Mouse (Mus musculus): Measurements from ENCODE around the gene Cc2d1b. TPM values are rescaled to one million over a fixed set of nuclear protein-coding genes. Genes with fewer than 3 reads are reported as not detected.

Gene Cc2d1b
- polyA plus RNA-seq, 1 experiment from 2014 or later = 32.1 TPM

Other genes starting within 250 kb of the Cc2d1b start
- 1.8 and 1.9 TPM in 2 replicates for gene Shisal2a, start 236.6 kb upstream of the Cc2d1b start, polyA plus RNA-seq (2015; fragmentation: Nextera tagmentation; extraction: Ambion mirVana)
- 125 and 133 TPM in 2 replicates for gene Gpx7, start 213.0 kb upstream of the Cc2d1b start, polyA plus RNA-seq (2015; fragmentation: Nextera tagmentation; extraction: Ambion mirVana)
- gene Tut4, start 160.5 kb upstream of the Cc2d1b start, polyA plus RNA-seq (2015; fragmentation: Nextera tagmentation; extraction: Ambion mirVana) = 50.8 and 64.5 TPM in 2 replicates
- gene Prpf38a, start 40.6 kb upstream of the Cc2d1b start, polyA plus RNA-seq (2015; fragmentation: Nextera tagmentation; extraction: Ambion mirVana) = 77.5 and 77.7 TPM in 2 replicates
- 8.1 and 8.2 TPM in 2 replicates for gene Orc1, start 40.5 kb upstream of the Cc2d1b start, polyA plus RNA-seq (2015; fragmentation: Nextera tagmentation; extraction: Ambion mirVana)
- gene 3110021N24Rik, start 99.7 kb downstream of the Cc2d1b start, polyA plus RNA-seq (2015; fragmentation: Nextera tagmentation; extraction: Ambion mirVana) = 1.4 and 2.1 TPM in 2 replicates
- gene Zfyve9, start 160.9 kb downstream of the Cc2d1b start, polyA plus RNA-seq (2015; fragmentation: Nextera tagmentation; extraction: Ambion mirVana) = 5.0 and 6.3 TPM in 2 replicates
- 129 and 140 TPM in 2 replicates for gene Btf3l4, start 213.7 kb downstream of the Cc2d1b start, polyA plus RNA-seq (2015; fragmentation: Nextera tagmentation; extraction: Ambion mirVana)
- 109 and 112 TPM in 2 replicates for gene Txndc12, start 214.7 kb downstream of the Cc2d1b start, polyA plus RNA-seq (2015; fragmentation: Nextera tagmentation; extraction: Ambion mirVana)
- 48.5 and 51.8 TPM in 2 replicates for gene Kti12, start 227.8 kb downstream of the Cc2d1b start, polyA plus RNA-seq (2015; fragmentation: Nextera tagmentation; extraction: Ambion mirVana)
- 0.74 and 1.2 TPM in 2 replicates for gene A730015C16Rik, start 228.7 kb downstream of the Cc2d1b start, polyA plus RNA-seq (2015; fragmentation: Nextera tagmentation; extraction: Ambion mirVana)

Measured in limb, embryonic 15.5 days (tissue).